Mouse (Mus musculus) embryo, embryonic 10 days (tissue): ENCODE measurements around the gene AB124611.
"Not testable (repeated sequence)": the region's sequence is repeated elsewhere in the genome, so short reads cannot be mapped to it uniquely, and the experiment has no call there.

Experiments used
- DNase-seq: peaks from one replicate; pipeline ENCODE4 v3.0.0-alpha.2; 2015; ENCODE audit warnings: low spot score

AB124611 gene

DNA sequence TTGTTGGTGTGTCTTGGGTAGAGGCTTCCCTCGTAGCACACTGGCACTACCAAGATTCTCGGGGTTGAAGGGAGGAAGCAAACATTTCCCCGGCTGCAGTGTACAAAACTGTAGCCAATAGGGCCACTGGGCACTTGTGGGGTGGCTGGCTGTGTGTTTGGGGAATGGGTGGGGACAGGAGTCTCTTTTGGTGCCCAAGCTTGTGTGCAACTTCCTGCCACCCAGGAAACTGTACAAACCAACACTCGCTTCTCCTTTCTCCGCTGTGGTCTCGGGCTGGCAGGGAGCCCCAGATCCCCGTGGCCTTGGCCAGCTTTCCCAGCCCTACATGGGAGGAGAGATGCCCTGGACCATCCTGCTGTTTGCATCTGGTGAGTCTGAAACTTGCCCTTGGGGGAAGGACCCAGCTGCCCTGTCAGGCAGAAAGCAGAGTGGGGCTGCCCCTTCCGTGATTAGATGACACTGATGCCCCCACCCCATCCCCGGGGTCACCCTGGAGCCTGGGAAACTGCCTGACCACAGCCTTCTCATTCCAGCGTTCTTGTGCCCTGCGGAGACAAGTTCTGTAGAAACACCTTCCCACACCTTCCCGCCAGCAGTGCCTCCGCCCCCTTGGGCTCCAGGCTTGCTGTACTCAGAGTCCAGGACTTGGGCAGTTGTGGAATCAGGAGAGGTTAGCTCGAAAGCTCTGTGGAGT, at the start of gene AB124611:
TSS of gene AB124611 (plus strand) at position 240 of the 697 bp plus-strand sequence.
- no peak for DNase-seq

GRCm38 (mm10) chr9:21477707-21478106, 48.3 kb upstream of the AB124611 start:
- DNase-seq = no peak

DNA sequence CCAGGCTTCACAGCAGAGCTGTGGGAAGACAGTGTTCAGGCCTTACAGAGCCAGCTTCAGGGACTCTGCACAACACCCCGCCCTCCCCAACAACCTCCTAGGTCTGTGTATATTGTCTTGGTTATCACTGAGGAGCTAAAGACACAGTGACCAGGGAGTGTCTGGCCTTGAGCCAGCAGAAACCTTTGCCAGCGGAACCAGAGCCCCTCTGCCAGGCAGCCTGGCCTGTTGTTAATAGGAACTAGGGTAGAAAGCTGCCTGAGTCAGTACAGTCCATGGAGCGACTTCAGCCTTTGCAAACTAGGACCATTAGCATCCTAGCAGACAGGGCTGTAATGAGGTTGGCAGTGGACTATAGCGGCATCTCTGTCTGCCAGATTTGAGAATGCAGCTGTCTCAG, 41.9 kb upstream of the AB124611 start:
- DNase-seq = no peak

GRCm38 (mm10) chr9:21488246-21488645, 37.7 kb upstream of the AB124611 start:
- DNase-seq = not testable (repeated sequence)

DNA sequence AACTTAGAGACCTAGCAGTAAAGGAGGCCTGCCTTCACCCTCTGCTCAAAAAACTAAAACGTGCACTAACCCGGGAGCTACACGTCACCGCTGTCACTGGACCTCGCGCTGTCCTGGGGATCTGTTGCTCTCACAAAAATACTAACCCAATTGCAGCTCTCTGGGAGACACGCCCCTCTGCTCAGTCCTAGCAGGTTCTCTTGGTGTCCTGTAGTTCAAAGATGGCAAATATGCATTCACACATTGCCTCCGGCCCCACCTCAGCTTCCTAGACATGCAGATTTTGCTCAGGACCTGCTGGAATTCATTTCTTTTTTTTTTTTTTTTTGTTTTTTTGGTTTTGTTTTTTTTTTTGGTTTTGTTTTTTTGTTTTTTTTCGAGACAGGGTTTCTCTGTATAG, 35.3 kb upstream of the AB124611 start:
- no peak for DNase-seq

GRCm38 (mm10) chr9:21493907-21494306, 32.1 kb upstream of the AB124611 start:
- no peak for DNase-seq

- no peak for DNase-seq
Observed at GRCm38 (mm10) chr9:21494726-21495125, 31.2 kb upstream of the AB124611 start.

DNA sequence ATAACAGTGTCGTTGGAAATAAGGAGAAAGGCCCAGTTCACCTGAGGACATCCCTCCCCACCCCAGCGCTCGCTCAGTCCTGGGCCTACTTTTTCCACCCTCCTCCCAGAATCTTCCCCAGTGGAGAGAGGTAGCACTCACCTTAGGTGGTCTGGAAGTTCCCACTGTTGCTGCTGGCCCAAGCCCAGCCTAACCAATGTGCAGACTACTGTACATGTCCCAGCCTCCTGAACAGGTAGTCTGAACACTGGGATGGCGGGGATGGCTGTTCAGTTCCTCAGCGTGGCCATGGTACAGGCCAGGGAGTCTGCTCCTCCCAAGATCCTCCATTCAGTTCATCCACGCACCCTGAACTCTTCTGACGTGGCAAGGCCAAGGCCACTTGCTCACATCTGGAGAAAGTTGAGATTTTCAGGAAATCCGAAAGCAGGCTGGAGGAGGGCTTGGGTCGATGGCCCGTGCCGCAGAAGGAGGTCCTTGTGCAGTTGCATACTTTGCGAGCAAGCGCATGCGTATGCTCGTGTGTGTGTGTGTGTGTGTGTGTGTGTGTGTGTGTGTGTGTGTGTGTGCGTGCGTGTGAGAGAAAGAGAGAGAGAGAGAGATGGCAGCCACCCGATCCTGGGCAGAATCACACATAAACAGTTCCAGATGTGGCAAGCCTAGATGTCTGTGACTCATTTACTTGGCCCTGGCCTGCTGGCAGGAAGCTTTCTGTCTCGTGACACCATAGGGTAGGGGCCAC, 29.5 kb upstream of the AB124611 start:
- peak; percentile 83 for DNase-seq

GRCm38 (mm10) chr9:21497050-21497542, 28.9 kb upstream of the AB124611 start:
- no peak for DNase-seq

DNA sequence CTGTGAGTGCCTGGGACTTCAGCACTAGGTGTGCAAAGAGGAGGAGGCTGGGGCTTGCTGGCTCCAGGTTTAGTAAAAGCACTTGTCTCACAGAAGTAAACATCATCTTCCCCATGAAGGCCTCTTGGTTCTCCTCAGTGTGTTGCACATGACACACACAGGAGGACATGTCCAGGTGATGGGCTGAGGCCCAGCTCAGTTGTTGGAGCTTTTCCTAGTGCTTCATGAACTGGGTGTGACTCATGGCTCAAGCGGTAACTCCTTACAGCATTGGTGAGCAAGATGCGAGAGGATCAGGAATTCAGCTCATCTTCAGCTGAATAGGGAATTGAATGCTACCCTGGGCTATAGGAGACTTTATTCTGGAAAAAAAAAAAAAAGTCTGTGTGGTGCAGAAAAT, 28.3 kb upstream of the AB124611 start:
- no peak for DNase-seq

DNA sequence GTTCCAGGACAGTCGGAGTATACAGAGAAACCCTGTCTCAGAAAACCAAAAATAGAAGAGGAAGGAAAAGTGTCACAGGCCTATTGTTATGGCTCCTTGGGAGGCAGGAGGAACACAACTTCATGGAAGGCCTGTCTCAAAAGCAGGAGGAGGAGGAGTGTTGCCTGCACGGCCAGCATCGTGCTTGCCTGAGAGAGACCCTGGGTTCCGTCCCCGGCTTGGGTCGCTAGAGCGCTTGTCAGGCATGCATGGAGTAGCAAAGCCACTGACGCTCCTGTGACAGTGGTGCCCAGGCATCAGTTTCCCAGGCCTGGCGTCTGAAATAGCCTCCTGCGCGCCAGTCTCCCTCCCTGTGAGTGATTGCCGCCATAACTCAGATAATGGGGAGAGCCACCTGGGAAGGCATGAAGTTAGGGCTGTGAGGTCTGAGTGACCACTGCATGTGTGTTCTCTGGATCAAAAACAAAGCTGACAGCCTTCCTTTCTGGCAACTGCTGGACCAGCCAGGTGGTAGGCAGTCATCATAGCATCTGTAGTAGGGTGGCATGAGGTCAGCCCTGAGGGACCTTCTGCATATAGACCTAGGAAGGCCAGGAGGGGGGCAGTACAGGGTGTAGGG, 27.6 kb upstream of the AB124611 start:
- DNase-seq = no peak

DNA sequence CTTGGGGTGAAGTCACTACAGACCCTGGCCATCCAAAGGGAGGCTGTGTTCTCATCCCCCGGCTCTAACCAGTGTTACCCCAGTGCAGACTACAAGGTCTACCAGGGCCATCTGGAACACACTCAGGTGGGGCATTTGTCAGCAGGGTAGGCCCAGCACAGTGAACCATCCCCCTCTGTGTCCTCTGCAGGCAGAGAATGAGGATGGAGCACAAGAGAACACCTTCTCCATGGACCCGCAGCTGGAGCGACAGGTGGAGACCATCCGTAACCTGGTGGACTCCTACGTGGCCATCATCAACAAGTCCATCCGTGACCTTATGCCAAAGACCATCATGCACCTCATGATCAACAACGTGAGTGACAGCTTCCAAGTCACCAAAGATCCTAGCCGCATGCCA, 22.6 kb upstream of the AB124611 start:
- DNase-seq = no peak

DNA sequence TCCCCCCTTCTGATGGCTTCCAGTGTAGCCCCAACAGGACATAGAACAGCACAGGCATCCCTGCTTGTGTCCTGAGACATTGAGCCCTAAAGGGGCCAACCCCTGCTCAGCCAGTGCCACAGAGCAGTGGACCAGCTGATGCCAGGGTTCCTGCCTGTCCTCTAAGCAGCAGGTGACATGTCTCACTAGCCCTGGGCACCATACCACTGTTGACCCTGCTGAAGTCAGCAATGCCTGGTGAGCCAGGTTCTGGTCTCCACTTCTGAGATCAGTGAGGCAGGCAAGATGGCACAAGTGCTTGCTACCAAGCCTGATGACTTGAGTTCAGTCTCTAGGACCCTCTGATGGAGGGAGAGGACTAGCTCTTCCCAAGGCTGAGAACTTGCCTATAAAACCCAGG, 20.2 kb upstream of the AB124611 start:
- DNase-seq = no peak

DNA sequence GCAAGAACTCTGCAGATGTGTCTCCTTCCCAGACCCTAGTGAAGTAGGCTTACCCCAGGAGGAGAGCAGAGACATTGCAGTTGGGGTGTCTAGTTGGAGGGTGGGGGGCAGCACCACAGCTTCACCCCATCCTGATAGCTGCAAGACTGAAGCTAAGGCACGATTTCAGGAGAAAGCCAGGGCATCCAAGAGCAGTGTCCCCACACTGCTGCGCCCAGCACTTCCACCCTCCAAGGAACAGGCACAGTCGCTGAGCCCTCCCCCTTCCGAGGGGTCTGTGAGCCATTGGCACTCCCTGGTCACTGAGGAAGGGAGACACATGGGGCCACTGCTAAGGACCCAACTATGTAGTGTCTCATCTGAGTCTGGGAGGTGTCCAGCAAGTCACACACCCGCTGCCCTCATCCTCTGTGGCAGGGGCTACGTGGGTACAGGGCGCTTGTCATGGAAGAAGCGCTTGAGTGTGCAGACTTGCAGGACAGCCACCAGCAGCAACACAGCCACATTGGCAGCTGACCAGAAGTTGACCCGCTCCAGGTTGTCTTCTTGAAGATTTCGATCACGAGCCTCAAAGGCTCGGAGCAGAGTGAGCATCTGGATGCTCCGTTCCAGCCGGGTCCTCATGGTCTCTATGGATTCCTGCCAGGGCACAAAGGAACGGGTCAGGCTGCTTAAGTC, 18.1 kb upstream of the AB124611 start:
- no peak for DNase-seq

- no peak for DNase-seq
Observed at GRCm38 (mm10) chr9:21508871-21509404, 17.0 kb upstream of the AB124611 start.

- peak; percentile 97 for DNase-seq
Observed at GRCm38 (mm10) chr9:21509772-21510688, 15.9 kb upstream of the AB124611 start, which contains the start of gene Tmed1. Gene Tmed1, minus strand, starts transcription at chr9:21510252.

DNA sequence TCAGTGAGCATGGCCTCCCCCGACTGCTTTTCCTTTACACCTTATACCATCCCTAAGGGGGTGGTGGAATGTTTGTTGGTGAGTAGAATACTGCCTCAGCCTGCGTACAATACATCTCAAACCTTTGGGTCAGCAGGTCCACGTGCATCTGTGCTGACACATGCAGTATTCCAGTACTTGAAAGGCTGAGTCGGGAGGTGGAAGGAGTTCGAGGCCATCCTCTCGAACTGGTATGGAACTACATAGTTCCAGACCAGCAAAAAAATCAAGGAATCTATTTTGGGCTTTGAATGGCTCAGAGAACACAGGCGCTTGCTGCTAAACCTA, 15.3 kb upstream of the AB124611 start:
- DNase-seq = no peak

- DNase-seq = no peak
Observed at GRCm38 (mm10) chr9:21511052-21511451, 14.9 kb upstream of the AB124611 start.

GRCm38 (mm10) chr9:21513466-21513865, 12.5 kb upstream of the AB124611 start:
- DNase-seq = no peak

- no peak for DNase-seq
Observed at GRCm38 (mm10) chr9:21517947-21518495, 8.0 kb upstream of the AB124611 start.

DNA sequence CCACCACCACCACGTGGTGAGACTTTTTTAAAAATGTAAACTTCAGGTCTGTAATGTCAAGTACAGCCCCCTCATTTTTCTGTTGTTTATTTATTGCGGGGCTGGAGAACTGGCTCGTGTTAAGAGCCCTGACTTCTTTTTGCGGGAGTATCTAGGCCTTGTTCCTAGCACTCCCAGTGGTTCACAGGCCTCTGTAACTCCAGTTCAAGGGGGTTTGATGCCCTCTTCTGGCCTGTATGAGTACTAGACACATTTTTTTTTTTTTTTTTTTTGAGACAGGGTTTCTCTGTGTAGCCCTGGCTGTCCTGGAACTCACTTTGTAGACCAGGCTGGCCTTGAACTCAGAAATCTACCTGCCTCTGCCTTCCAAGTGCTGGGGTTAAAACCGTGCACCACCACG, 7.3 kb upstream of the AB124611 start:
- not testable (repeated sequence) for DNase-seq
